Mouse (Mus musculus): Measurements from ENCODE around the gene Scn8a.
"Not testable (repeated sequence)": the region's sequence is repeated elsewhere in the genome, so short reads cannot be mapped to it uniquely, and the experiment has no call there.

Scn8a gene

DNA sequence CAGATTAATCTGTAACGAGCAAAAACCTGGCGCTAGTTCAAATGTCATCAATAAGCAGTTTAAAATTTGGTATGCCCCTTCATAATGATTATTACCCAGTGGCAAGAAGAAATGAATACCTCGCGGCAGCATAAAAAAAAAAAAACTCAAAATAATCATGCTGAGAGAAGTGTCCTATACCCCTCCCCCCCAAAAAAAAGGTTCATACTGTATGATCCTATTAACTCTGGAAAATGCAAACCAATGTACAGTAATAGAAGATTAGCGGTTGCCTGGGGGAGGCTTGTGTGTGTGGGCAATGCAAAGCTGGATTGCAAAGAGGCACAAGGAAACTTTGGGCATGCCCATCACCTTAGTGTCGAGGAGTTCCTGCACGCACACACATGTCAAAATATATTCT, at the start of gene Scn8a:
TSS of gene Scn8a (plus strand) at position 301 of the 400 bp plus-strand sequence.
- DNase-seq (ENCODE audit: low spot score in 2 of 2) = no peak

DNA sequence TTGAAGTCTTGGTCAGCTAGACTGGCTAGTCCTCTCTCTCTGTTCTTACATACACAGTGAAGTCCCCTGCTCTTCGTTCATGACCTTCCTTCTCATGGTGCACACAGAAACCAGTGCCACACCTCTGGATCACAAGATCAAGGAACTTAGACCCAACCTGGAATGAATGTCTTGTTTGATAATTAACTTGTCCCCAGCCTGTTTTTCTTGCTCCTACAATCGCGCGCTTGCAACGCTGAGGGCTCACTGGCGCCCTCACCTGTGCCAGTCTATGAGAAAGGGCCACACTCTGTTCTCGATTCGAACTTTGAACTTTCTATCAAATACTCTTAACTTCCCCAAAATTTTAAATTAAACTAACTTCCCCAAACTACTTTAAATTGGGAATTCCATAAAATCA, 47.8 kb upstream of the Scn8a start:
- no peak for DNase-seq (ENCODE audit: low spot score in 2 of 2)

DNA sequence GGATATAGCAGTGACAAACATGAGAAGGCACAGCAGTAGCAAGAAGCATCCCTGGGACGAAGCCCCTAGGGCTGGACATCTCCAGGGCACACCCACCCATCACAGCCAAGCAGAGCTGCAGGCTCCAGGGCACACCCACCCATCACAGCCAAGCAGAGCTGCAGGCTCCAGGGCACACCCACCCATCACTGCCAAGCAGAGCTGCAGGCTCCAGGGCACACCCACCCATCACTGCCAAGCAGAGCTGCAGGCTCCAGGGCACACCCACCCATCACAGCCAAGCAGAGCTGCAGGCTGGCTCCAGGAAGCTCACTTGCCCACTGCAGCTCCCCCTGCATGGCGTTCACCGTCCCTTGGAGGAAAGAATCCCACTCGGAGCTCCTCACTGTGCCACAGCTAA, 47.3 kb upstream of the Scn8a start:
- not testable (repeated sequence) for DNase-seq (ENCODE audit: low spot score in 2 of 2)

DNA sequence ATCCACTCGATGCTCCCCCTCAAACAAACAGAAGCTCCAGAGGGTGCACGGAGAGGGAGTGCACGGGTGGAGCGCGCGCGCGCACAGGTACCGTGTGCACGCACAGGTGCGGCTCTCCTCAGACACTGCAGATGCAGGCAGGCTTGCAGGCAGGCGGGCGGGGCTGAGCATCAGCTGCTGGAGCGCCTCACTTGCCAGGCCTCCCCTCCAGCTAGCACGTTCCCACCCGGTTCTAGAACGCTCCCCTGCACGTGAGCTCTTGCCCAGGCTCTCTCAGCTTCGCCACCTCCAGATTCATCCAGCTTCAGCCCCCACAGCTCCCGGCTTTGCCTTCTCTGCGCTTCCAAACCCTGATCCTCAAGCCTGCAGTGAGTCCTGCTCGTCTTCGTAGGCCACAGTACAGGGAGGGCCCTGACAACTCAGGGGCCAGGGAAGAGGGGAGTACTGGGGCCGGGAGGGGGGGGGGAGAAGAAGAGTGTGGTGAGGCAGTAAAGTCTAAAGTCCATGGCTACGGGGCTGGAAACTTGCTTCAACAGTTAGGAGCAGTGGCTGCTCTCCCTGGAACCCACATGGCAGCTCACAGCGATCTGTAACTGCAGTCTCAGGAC, 44.3 kb upstream of the Scn8a start:
- DNase-seq (ENCODE audit: low spot score in 2 of 2) = peak; percentile 57 to 74

DNA sequence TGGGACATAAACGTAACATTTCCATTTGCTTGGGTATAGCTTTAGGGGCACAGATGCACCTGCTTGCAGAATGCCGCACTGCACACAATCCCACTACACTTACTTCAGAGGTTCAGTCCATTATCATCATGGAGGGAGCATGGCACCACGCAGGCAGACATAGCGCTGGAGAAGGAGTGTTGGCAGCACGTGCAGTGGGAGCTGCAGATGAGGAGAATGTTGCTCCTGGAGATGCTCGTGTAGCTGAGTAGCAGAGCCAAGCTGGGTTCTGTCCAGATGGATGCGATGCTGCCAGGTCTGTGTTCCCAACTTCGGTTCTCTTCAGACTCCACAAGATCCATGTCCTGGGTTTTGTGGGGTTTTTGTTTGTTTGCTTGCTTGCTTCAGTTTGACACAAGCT, 43.6 kb upstream of the Scn8a start:
- DNase-seq (ENCODE audit: low spot score in 2 of 2) = peak in 1 of 2 experiments; percentile 49

DNA sequence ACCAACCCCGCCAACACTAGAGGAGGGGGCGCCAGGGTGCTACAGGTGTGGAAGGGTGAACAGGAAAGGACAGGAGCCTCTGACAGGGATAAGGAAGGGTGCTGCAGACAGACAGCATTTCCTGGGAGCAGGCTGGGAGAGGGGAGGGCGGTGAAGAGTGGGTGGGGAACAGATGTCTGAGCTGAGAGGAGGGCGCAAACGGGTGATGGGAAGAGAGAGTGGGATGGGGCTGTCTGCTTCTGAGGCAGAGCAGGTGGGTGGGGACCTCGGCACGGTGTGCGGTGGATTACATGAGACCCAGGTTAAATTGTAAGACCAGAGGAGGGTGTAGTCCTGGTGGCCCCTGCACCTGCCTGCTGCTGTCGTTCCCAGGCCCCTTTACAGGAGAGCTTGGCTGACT, 39.9 kb upstream of the Scn8a start:
- DNase-seq (ENCODE audit: low spot score in 2 of 2) = peak; percentile 70 to 85

DNA sequence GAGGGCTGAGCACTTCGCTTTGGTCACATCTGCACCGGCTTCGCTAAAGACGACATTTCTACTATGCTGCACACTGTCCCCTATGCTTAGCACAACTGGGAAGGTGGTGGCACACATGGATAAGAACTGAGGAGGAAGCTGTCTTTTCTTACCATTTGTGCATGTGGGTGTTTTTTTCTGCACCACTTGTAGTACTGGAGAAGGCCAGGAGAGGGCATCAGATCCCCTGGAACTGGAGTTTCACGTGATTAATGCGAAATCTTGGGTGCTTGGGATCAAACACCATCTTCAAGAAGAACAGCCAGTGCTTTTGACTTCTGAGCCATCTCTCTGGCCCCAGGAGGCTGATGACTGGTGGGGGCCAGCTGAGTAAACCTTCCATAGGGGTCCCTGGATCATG, 39.0 kb upstream of the Scn8a start:
- DNase-seq (ENCODE audit: low spot score in 2 of 2) = no peak

DNA sequence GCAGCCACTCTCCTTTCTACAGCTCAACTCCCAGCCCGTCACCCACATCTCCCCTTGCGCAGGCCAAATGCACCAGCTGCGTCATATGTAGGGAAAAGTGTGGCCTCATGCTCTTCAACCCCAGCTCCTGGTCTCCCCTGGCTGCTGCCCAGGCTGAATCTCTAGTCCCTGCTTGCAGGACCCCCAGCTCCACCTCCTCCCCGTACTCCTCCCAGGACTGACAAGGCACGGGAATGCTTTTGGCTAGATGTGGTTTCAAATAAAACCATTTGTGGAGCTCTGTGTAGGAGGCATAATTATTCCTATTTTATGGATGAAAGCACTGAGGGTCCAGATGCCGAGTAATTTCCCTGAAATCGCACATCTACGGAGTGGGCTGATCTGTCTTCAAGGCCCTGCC, 37.5 kb upstream of the Scn8a start:
- no peak for DNase-seq (ENCODE audit: low spot score in 2 of 2)

DNA sequence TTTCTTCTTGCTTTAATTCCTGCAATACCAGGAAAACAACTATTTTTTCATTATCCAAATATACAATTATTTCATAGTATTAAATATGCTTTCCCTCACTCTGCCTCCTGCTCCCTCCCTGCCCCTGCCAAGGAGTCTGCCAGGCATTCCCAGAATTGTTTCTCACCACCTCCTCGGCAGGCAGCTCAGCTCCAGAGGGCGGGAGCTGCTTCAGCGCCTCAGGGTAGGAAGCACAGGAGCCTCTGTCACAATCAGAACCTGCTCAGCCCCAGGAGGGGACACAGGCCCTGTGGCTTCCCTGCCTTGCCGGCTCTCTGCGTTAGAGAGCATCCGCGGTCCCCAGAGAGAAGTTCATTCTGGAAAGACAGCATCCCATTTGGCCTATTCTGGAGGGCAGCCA, 36.9 kb upstream of the Scn8a start:
- peak; percentile 59 to 78 for DNase-seq (ENCODE audit: low spot score in 2 of 2)

DNA sequence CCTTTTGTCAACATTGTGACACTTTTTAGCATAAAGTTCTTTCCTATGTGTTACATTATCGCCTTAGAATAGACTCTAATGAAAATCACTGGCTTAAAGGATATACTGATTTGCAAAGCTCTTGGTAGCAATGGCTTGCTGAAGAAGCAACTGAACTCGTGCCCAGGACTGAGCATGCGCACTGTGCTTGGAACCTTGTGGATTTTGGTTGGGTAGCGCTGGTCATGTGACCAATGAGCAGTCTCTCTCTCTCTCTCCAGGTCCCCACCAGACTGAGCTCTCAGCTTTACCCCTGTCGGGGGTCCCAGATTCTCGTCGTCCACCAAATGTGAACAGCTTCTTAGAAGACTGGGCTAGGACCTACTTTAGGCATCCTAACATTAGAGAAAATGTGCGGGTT, 32.9 kb upstream of the Scn8a start:
- no peak for DNase-seq (ENCODE audit: low spot score in 2 of 2)

DNA sequence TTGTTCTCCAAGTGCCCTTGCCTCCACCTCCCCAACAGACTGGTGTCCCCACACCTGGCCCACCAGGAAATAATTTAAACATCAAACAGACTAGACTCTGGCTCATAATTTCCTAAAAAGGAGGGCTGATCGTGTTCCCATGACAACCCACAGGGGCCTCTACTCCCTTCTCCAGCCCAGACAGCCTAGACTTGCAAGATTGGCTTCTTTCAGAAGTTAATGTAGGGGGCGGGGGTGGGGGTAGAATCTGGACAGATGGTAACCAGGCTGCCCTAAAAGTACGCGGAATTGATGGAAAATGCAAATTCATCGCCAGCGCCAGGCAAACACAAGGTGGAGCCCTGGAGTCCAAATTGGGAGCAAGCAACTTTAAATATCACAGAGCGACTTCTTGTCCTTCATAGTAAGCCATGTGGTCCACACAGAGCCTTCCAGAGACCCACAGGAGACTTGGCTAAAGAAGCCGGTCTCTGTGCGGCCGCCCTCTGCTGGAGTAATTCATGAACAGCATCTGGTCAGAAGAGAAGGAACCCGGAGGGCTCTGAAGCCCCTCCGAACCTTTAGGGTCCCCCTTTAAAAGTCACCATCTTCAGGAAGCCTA, 31.0 kb upstream of the Scn8a start:
- DNase-seq (ENCODE audit: low spot score in 2 of 2) = peak; percentile 65 to 72

DNA sequence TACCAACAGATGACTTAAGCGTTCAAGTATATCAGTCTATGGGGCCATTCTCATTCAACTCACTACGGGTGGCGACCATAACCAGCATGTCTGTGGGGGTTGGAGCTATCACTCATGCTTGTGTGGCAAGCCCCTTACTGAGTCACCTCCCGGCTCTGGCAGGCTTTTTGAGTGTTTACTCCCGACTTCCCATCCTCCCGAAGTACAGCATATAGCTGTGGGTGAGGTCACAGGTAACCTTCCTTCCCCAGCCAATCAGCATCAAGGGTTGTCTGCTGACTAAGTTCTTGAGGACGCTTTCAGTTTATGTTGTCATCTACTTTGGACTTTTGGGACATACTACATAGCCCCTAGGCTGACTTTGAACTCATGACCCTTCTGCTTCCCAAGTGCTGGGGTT, 25.3 kb upstream of the Scn8a start:
- DNase-seq (ENCODE audit: low spot score in 2 of 2) = no peak

DNA sequence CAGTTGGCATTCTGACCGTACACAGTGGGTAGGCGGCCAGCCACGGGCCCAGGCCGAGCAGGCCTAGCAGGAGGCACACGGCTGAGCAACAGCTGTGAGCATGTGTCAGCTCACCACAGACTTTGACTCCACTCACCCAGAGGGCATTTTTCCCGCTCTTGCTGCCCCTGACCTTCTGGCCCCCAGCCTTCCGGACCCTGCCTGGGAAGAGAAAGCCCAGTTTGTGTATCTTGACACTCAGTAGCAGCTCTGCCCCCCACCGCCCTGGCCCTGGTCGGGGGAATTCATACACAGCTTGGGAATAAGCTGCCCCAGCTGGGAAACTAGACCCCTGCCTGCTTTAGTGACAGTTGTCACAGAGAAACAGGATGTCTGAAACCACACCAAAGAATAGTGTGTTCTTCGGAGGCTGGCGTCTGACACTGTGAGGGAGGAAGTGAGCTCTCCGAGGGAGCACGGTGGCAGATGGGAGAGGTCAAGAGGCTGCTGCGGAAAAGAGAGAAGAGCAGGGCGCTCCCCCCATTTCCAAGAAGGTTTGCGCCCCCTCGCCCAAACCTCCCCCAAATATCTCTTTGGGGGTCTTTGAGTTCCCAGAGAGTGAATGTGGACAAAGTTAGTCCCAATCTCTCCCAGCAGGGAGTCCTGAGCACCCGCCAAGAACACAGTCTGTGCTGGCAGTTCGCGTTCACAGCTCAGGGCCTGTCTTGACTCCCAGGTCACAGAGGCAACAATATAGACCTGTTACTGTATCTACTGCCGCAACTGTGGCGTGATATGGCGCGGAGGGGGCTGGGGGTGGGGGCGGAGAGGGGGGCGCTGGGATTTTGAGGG, 24.4 kb upstream of the Scn8a start:
- DNase-seq (ENCODE audit: low spot score in 2 of 2) = no peak

DNA sequence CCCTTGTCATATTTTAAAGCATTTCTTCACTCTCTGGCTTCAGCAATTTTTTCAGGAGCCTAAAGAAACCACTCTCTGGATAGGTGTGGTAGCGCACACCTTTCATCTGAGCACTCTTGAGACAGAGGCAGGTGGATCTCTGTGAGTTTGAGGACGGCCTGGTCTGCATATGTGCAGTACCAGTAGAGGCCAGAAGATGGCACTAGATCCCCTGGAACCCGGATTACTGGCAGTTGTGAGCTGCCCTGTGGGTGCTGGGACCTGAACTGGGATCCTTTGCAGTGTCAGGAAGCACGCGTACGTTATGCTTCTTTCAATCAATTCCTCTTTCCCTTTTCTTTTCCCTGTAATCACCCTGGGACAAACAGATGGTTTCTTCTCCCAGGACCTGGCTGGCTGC, 22.5 kb upstream of the Scn8a start:
- DNase-seq (ENCODE audit: low spot score in 2 of 2) = no peak

DNA sequence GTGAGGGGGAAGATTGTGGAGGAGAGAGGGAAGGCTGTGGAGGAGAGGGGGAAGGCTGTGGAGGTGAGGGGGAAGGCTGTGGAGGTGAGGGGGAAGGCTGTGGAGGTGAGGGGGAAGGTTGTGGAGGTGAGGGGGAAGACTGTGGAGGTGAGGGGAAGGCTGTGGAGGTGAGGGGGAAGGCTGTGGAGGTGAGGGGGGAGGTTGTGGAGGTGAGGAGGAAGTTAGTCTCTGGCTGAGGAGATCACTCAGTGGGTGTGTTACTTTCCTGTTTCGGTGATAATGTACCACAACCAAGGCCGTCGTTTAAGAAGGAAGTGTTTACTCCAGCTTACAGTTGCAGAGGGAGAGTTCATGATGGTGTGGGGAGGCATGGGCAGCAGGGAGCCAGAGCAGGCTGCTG, 12.1 kb upstream of the Scn8a start:
- DNase-seq (ENCODE audit: low spot score in 2 of 2) = no peak

DNA sequence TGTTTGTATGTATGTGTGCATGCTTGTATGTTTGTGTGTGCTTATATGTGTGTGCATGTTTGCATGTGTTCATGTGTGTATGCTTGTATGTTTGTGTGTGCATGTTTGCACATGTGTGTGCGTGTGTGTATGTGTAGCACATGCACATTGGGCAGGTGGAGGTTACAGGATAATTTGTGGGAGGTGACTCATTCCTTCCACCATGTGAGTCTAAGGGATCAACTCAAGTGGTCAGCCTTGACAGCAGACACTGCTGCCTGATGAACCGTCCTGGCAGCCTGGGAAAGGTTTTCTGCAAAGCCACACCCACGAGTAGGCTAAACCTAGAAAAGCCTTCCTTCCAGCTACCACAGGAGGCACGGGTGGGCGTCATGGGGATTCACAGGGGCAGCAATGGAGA, 8.8 kb upstream of the Scn8a start:
- DNase-seq (ENCODE audit: low spot score in 2 of 2) = no peak

DNA sequence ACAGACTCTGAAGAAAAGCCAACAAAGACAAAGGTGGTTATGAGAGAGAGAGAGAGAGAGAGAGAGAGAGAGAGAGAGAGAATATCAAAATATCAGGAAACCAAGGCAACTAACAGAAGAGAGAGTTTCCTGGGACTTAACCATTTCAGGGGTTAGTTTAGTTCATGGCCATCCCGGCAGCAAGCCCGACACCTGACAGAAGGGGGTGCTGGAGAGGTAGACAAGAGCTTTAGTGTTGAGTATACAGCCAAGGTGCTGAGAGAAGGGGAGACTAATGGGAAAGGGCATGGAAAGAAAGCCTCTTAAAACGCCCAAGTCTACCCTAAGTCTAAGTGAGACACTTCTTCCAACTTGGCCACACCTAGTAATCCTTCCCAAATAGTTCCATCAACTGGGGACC, 4.1 kb upstream of the Scn8a start:
- DNase-seq (ENCODE audit: low spot score in 2 of 2) = no peak

DNA sequence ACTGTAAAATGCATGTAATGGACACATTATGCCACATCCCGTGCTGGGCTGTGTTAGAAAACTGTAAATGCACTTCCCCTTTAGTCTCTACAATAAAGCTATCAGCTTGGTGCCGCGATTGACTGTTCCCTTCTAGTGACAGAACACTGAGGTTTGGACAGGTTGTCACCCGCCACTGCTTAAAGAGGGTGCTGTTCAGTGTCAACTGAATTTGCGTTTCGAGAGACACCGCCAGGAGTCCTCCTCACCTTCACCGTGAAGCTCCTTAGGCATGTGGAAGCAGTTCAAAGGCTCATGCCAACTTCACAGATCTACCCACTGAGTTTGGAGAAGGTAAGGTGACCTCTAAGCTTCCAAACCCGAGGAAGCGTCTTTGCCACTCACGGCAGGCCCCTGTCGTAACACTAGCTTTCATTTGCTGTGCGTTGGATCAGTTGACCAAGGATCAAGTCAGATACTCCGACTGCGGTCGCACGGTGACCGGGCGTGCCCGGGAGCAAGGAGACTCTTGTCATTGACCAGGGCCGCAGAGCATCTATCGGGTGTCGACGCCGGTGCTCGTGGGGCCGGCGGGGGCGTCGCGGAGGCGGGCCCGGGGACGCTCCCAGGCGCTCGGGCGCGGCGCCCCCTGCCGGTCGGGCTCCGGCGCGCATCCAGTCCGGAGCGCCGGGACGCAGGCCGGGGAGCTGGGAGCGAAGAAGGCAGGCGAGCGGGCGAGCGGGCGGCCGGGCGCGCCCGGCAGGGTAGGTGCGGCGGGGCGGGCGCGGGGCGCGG, 530 bp downstream of the Scn8a start:
- peak; percentile 69 to 76 for DNase-seq (ENCODE audit: low spot score in 2 of 2)

DNA sequence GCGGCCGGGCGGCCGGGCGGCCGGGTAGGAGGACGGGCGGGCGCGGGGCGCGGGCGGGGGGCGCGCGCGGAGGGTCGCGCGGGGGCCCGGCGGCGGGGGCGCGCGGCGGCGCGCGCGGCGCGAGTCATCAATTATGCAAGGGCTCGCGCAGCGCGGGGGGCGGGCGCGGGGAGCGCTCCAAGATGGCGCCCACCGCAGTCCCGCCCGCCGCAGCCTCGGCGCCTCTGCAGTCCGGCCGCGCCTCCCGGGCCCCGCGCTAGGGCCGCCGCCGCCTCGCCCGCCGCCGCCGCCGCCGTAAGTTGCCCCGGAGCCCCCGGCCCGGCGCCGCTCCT, 1.1 kb downstream of the Scn8a start:
- DNase-seq (ENCODE audit: low spot score in 2 of 2) = peak in 1 of 2 experiments; percentile 54

DNA sequence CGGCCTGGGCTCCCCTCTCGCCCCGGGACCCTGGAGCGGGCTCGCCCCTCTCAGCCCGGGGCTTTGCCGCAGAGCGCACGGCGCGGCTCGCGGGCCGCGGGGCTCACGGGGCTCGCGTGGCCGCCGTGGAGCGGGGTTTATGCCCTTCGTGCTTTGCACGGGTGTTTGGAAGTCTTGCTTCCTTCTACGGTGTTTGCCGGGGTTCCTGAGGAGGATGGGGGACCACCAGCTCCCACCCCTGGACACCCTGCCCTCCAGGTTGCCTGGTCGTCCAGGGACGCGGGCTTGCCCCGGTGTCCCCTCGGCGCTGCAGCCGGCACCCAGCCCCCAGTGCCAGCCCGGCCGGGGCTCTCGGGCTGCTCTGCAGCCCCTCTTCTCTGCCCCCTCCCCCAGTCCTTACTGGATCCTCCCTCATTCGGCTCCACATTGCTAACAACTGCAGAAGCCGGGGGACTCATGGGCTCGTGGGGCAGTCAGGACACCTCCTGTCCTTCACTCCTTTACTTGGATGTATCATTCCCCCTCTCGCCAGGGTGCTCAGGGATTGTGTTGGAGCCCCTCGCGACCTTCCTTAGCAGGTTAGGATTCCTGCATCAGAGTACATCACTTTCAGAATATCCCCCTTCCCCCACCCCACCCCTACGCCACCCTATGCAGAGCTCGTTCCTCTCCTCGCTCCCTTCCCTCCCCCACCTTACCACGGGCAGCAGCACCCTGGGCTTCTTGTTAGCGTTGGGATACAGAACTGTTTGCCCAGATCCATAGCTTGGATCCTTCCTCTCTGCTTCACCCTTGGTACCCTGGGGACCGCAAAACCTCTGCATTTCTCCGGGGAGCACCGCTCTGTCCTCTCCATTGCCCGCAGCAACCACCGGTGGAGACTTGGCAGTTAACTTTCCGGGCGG, 1.7 kb downstream of the Scn8a start:
- peak in 1 of 2 experiments; percentile 49 for DNase-seq (ENCODE audit: low spot score in 2 of 2)

DNA sequence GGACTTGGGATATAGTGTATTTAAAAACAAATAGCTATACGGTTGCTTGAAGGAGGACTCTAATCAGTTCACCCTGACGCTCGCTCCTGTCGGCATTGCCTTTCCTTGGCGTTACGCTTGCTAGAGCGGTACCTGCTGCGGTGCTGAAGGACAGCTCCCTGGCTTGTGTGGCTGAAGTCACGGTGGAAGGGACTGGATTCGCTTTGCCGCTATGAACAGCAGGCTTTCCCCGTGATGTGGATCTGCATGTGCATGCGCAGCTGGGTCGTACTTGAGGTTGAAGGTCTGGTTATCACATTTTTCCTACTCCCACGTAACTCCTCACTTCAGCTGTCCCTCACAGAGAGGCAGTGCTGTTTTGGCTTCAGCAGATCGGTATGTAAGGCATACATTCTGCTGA, 3.5 kb downstream of the Scn8a start:
- DNase-seq (ENCODE audit: low spot score in 2 of 2) = peak in 1 of 2 experiments; percentile 56

Measured in right cerebral cortex, adult 2 months (tissue).